Mouse (Mus musculus): Measurements from ENCODE around the gene Zscan20.

DNA sequence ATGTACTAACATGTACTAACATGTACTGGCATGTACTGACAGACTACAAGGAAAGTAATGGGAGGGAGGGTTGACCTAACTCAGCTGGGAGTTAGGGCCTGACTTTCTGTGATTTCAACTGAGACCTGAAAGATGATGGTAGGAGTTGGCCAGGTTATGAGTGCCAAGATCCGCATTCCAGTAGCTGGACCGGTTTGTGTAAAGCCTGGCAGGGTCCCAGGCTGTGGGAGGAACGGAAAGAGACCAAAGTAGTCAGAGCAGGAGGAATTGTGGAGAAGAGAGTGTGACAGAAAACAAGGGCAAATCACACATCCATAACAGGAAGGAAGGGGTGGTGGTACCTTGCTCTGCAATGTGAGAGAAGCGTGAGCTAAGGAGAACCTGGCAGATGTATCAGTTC lies 34.1 kb downstream of the Zscan20 start:
- TF ChIP-seq TCF12 (IDR thresholded peaks at IDR 0.05; ENCODE audit: insufficient read depth, poor library complexity, severe bottlenecking) (no peak), POLR2A (IDR thresholded peaks at IDR 0.05; ENCODE audit: insufficient read length, low read depth) (no peak), USF1 (IDR thresholded peaks at IDR 0.05; ENCODE audit: low read depth) (no peak)
